Mouse (Mus musculus) cerebellum, adult 2 months (tissue): Measurements from ENCODE around the gene Pacrg. TPM values are rescaled to one million over a fixed set of nuclear protein-coding genes. Genes with fewer than 3 reads are reported as not detected.

Experiments used
- DNase-seq, 2 experiments: peaks; one replicate each; pipeline ENCODE4 v3.0.0; 2021
- H3K27ac ChIP-seq: fragments of 200-500 bp; 2 replicates; pipeline ENCODE4 v1.5.1; 2012; ENCODE audit warnings: low read length, control low read depth, inconsistent platforms; ENCODE audit not compliant: insufficient read depth
- H3K27me3 ChIP-seq: fragments of 200-500 bp; 2 replicates; pipeline ENCODE4 v1.6.1; 2012; ENCODE audit warnings: inconsistent platforms, mild to moderate bottlenecking, low read length, moderate library complexity; ENCODE audit not compliant: control insufficient read depth, insufficient read depth
- H3K4me1 ChIP-seq: fragments of 200-500 bp; 2 replicates; pipeline ENCODE4 v1.6.1; 2011; ENCODE audit warnings: low read length; ENCODE audit not compliant: control insufficient read depth, insufficient read depth
- H3K4me3 ChIP-seq: fragments of 200-500 bp; replicated peaks from 2 replicates; pipeline ENCODE3; 2011; ENCODE audit warnings: mild to moderate bottlenecking, low read depth, low read length, control low read depth; ENCODE audit not compliant: insufficient read depth
- CTCF ChIP-seq: fragments of 200-500 bp; IDR thresholded peaks from 2 replicates; pipeline ENCODE4 v1.5.1; 2011; ENCODE audit warnings: low read depth, mild to moderate bottlenecking, control low read depth, low read length, moderate library complexity, borderline replicate concordance; ENCODE audit not compliant: insufficient read depth
- POLR2A ChIP-seq: fragments of 200-500 bp; IDR thresholded peaks from 2 replicates; pipeline ENCODE4 v1.6.1; 2011; ENCODE audit warnings: low read length, control low read depth, borderline replicate concordance; ENCODE audit not compliant: insufficient read depth
- WGBS: fragments of 180-500 bp; shearing (Covaris S2); methylation state at CpG from one replicate; pipeline ENCODE4 v1.1.7; 2018; 5-methylcytosine and 5-hydroxymethylcytosine counted together
- polyA plus RNA-seq: library from polyadenylated mRNA; depleted of rRNA; stranded (reverse); fragments of >200 nt; gene quantifications from 2 replicates; pipeline ENCODE4 v1.2.3, GENCODE M21; 2012

The Pacrg gene
- polyA plus RNA-seq, 1 experiment: 17.4 TPM

DNA sequence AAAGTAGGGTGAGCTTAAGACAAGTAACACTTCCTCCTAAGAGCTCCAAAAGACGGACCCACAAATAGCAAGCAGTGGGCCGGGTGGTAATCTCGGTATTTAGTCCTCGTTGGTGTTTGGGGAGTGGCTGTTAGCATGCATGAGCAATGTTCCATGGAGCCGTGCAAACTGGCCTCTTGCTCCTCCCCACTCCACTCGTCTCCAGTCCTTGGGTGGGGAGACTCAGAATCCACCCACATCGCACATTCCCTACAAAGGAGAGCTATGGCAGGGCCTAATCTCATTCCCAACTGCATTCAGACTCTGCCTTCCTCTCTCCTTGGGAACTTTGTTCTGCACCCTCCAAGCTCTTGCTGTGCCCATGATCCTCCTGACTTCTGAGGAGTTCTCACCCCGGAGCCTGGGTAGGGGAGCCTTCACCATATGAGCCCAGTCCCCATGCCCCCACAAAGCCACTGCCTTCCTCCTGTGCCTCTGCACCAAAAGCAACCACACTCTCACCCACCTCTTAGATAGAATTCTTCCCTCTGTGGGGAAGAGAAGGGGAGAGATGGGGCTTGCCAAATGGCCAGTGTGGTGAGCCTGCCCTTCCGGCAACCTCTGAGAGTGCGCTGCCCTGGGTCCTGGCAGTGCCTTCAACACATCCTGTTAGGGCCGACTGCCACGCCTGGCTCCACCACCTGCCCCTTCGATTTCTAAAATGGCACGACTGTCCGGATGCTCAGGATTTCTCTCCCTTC, 289.2 kb downstream of the Pacrg start:
- Histone ChIP-seq H3K4me1 (no peaks in the 10 kb centered on the region), H3K27me3 (no peaks in the 10 kb centered on the region), H3K4me3 (no peak overlapping the region), H3K27ac (no peak overlapping the region)
- no peak for TF ChIP-seq CTCF
- no peak for TF ChIP-seq POLR2A
- no peak for DNase-seq
- 49% methylated on average over 15 of the region's 15 CpGs for WGBS

DNA sequence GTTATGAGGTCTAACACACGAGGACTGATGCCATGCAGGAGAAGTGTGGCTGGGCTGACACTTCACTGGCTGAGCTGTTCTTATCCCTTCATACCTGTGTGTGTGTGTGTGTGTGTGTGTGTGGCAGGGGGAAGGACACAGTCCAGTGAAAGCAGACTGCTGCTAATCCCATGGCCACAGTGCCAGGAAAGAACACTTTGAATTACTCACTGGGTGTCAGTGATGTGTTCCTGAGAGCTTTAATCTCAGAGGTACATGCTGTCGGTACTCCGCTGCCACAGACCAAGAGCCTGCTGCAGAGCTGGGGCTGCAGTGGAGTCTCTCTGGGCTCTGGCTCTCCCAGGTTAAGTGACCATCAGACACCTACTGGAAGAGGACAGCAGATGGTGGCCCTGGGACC, 290.3 kb downstream of the Pacrg start:
- TF ChIP-seq POLR2A (no peak), CTCF (no peak)
- Histone ChIP-seq H3K4me3 (no peak overlapping the region), H3K27ac (no peak overlapping the region), H3K4me1 (no peaks in the 10 kb centered on the region), H3K27me3 (no peaks in the 10 kb centered on the region)
- no peak for DNase-seq
- WGBS: 78% methylated on average over 3 of the region's 3 CpGs

DNA sequence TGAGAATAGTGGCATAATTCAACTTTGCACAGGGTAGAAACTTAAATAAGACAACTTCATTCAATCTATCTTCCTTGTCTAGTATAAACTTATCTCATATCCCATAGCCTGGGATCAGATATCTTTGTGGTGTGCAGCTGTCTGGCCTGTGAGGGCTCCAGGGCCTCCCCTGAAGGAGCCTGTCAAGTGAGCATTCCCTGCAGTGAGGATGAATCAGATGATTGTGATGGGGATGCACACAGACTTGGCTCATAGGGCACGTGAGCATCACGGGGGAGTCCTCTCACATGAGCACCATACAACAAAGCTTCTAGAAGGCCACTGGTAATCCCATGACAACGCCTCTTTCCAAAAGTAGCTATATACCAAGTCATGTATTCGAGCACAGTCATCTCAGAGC, 291.1 kb downstream of the Pacrg start:
- 85% methylated on average over 4 of the region's 4 CpGs for whole genome bisulfite sequencing
- Histone ChIP-seq H3K27ac (no peak overlapping the region), H3K4me1 (no peaks in the 10 kb centered on the region), H3K4me3 (no peak overlapping the region), H3K27me3 (no peaks in the 10 kb centered on the region)
- no peak for DNase-seq
- TF ChIP-seq CTCF: no peak
- TF ChIP-seq POLR2A: no peak

DNA sequence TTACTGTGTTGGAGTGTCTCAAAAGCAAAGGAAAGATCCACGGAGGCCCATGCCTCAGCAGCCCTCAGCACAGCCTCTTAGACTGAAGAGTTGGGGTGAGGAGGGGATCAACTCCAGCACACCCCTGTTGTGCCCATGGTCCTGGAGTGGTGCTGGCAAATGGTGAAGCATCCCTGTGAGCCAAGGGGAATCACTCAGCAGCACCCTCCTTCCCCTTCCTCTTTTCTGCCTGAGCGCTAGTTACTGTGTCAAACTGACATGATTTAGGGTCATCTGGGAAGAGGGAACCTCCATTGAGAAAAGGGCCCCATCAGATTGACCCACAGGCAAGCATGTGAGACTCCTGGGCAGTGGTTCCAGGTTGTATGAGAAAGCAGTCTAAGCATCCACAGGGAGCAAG, 299.3 kb downstream of the Pacrg start:
- DNase-seq: no peak
- Histone ChIP-seq H3K4me3 (no peak overlapping the region), H3K27ac (no peak overlapping the region), H3K27me3 (no peaks in the 10 kb centered on the region), H3K4me1 (no peaks in the 10 kb centered on the region)
- 92% methylated on average over 2 of the region's 2 CpGs for WGBS
- TF ChIP-seq POLR2A (no peak), CTCF (no peak)

DNA sequence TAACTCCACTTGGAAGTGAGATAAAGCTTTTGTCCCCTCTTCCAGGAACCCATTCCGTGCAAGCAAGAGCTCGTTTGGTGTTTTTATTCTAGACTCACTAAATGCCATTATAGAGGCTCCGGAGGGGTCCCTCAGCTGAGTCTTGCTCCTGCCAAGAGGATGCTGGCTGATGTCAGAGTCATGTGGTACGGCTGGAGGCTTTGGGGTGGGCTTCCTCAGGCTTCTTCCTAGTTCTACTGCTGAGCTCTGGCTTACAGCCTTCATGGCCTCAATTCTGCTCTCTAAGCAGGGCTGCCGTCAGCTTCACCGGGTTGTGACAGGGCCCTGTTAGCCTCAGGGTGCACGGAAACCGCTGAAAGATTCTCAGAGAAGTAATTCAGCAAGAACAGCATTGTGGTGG, 305.9 kb downstream of the Pacrg start:
- Histone ChIP-seq H3K27me3 (no peaks in the 10 kb centered on the region), H3K4me1 (no peaks in the 10 kb centered on the region), H3K4me3 (no peak overlapping the region), H3K27ac (no peak overlapping the region)
- 42% methylated on average over 8 of the region's 8 CpGs for WGBS
- DNase-seq: peak in 1 of 2 experiments; percentile 32
- TF ChIP-seq POLR2A (no peak), CTCF (no peak)

DNA sequence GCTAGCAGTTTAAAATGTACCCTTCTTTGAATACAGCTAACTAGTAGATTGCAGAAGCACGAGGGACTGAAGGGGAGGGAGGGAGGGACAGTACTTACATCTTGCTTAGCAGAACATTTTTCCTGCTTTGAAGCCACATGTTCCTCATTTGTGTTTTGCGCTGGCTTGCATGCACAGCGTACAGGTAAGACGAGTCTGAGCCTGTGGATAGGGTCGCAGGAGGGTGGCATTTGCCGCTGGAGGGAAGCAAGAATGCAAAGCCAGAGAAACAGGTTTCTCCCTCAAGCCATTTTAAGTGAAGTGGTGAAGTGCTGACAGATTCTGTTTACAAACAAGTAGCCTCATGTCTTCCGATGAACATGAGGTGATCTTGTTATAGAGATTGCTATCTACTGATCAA, 306.6 kb downstream of the Pacrg start:
- no peak for DNase-seq
- 91% methylated on average over 7 of the region's 7 CpGs for WGBS
- TF ChIP-seq POLR2A: no peak
- TF ChIP-seq CTCF: no peak

DNA sequence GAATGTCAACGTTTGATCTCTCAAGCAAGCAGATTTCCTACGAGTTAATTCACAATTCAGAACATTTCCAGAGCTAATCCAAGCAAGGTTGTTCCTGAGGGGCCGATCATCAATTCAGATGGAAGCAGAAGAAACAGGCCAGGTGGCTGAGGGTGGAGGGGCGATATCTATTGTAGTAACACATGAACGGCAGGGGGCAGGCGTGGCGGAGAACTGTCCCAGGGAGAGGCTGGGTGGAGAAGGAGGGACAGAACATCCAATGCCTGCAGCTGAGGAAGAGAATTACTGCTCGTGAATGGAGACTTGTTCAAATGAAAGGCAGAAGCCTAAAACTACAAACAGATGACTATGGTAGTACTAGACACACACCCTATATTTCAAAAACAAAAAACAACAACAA, 309.1 kb downstream of the Pacrg start:
- no peak overlapping the region for H3K4me3 ChIP-seq
- H3K27ac ChIP-seq: no peak overlapping the region
- DNase-seq: peak in 1 of 2 experiments; percentile 14
- no peaks in the 10 kb centered on the region for H3K27me3 ChIP-seq
- peak; percentile 6; the same call in 1 of the 2 replicates for TF ChIP-seq CTCF
- TF ChIP-seq POLR2A: no peak
- 44% methylated on average over 8 of the region's 8 CpGs for WGBS
- H3K4me1 ChIP-seq: no peaks in the 10 kb centered on the region

More for the DNA sequence above, 306.6 kb downstream of the Pacrg start:
- Histone ChIP-seq H3K4me1 (no peaks in the 10 kb centered on the region), H3K27me3 (no peaks in the 10 kb centered on the region), H3K27ac (no peak overlapping the region), H3K4me3 (no peak overlapping the region)

DNA sequence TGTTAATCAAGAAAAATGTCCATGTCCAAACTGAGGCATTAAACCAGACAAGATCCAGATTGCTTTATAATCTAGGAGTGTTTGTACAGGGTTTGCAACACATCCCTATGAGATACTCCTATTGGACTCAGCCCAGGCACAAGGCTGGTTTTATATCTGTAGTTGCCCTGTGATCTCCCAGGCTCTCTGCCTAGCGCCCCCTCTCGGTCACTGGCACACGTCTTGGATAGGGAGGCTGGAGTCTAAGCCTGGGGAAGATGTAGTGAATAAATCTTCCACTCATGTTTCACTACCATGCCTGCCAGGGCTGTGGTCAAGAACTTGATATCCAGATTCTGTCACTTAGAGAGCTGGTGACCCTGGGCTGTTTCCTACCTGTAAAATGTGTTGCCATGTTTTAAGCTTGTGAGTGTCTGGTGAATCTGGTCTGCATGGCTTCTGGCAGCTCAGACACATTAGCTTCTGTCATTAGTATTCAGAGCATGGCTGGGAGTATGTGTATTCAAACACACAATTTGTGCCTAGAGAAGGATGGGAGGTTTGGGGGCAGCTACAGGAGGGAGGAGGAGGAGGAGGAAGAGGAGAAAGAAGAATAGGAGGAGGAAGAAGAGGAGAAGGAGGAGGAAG, 310.7 kb downstream of the Pacrg start:
- no peaks in the 10 kb centered on the region for H3K27me3 ChIP-seq
- 86% methylated on average over 3 of the region's 3 CpGs for WGBS
- H3K27ac ChIP-seq: no peak overlapping the region
- TF ChIP-seq POLR2A (no peak), CTCF (no peak)
- no peak overlapping the region for H3K4me3 ChIP-seq
- DNase-seq: no peak
- no peaks in the 10 kb centered on the region for H3K4me1 ChIP-seq
